Mouse (Mus musculus) limb, embryonic 10.5 days (tissue): Measurements from ENCODE around the gene Ubl7. TPM values are rescaled to one million over a fixed set of nuclear protein-coding genes. Genes with fewer than 3 reads are reported as not detected.
"Not testable (repeated sequence)": the region's sequence is repeated elsewhere in the genome, so short reads cannot be mapped to it uniquely, and the experiment has no call there.

Source experiments
- DNase-seq: peaks from one replicate; pipeline ENCODE4 v3.0.0-alpha.2; 2017; ENCODE audit warnings: low spot score
- H3K27ac ChIP-seq: fragments of 300-500 bp; sonication (generic); 2 replicates; pipeline ENCODE4 v1.5.1; 2016; ENCODE audit warnings: mild to moderate bottlenecking
- H3K27me3 ChIP-seq: fragments of 300-500 bp; sonication (generic); 2 replicates; pipeline ENCODE4 v1.6.1; 2016; ENCODE audit warnings: low read depth, mild to moderate bottlenecking; ENCODE audit not compliant: poor library complexity, severe bottlenecking
- H3K36me3 ChIP-seq: fragments of 300-500 bp; sonication (generic); 2 replicates; pipeline ENCODE4 v1.6.1; 2016; ENCODE audit warnings: mild to moderate bottlenecking, moderate library complexity
- H3K4me1 ChIP-seq: fragments of 300-500 bp; sonication (generic); 2 replicates; pipeline ENCODE4 v1.6.1; 2016
- H3K4me3 ChIP-seq: fragments of 300-500 bp; sonication (generic); 2 replicates; pipeline ENCODE4 v1.5.1; 2016; ENCODE audit warnings: mild to moderate bottlenecking, moderate library complexity
- H3K9me3 ChIP-seq: fragments of 300-500 bp; sonication (generic); replicated peaks from 2 replicates; pipeline ENCODE4 v1.6.1; 2016; ENCODE audit warnings: mild to moderate bottlenecking
- WGBS: fragments of 180-500 bp; shearing (Covaris S2); methylation state at CpG from one replicate; pipeline ENCODE4 v1.1.7; 2016; 5-methylcytosine and 5-hydroxymethylcytosine counted together
- polyA plus RNA-seq: library from polyadenylated mRNA; unstranded; fragments of >200 nt; fragmentation: Nextera tagmentation; extraction: Ambion mirVana; gene quantifications from 2 replicates; pipeline ENCODE4 v1.2.1, GENCODE M21; 2016

The Ubl7 gene
- 123 and 130 TPM in 2 replicates for polyA plus RNA-seq

- Histone ChIP-seq H3K4me3 (peak within 1 kb of the TSS; percentile 66), H3K27me3 (no peaks in the 10 kb centered on the region), H3K27ac (peak within 1 kb of the TSS; percentile 91), H3K9me3 (no peaks in the 10 kb centered on the region), H3K36me3 (peaks cover 12% of the 10 kb centered on the region), H3K4me1 (peaks cover 12% of the 10 kb centered on the region)
- peak; percentile 92 for DNase-seq
- WGBS = 1% methylated on average over 47 of the region's 47 CpGs
Observed at GRCm38 (mm10) chr9:57910254-57911160, at the start of gene Ubl7. Gene Ubl7, plus strand, starts transcription at chr9:57910979.

DNA sequence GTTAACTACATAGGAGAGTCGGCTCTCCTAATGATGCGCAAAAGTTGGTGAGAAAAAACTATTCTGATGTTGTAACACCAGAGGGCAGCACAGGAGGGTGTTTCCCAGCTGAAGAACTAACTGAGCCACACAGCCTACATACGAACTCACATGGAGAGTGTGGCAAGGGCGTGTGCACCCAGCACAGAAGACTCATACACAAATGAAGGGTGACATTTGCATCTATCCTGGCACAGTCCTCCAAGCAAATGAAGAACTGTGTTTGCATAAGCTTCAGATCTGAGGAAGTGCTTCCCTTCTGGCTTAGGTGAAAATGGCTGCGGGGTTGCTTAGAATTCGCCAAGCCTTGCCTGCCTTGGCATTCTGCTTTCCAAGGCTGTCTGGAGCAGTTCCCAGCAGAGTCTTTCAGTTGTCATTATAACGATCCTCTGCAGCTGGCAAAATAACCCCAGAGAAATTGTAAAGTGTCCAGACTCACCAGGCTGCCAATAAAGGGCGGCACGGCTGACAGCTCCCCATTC, 48.8 kb upstream of the Ubl7 start:
- no peak overlapping the region for H3K27ac ChIP-seq
- DNase-seq = peak; percentile 39
- H3K27me3 ChIP-seq = no peaks in the 10 kb centered on the region
- H3K4me1 ChIP-seq = no peaks in the 10 kb centered on the region
- no peaks in the 10 kb centered on the region for H3K36me3 ChIP-seq
- H3K9me3 ChIP-seq = no peaks in the 10 kb centered on the region
- H3K4me3 ChIP-seq = no peak overlapping the region
- WGBS = 55% methylated on average over 9 of the region's 9 CpGs

DNA sequence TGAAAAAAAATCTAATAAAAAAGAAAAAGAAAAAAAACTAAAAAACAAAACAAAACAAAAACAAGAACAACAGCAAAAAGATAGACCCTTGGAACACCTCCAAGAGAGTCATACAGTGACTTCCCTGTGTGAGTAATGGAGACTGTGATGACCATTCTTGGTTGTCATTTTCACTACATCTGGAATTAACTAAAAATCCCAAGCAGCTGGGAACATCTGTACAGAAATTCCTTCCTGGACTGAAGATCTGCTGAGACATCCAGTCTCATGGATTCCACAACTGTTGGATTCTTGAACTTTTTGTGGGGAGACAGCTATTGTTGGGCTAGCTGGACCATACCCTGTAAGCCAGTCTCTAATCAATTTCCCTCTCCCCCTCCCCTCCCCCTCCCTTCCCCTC, 46.4 kb upstream of the Ubl7 start:
- Histone ChIP-seq H3K4me1 (no peaks in the 10 kb centered on the region), H3K9me3 (no peaks in the 10 kb centered on the region), H3K4me3 (no peak overlapping the region), H3K27me3 (no peaks in the 10 kb centered on the region), H3K36me3 (no peaks in the 10 kb centered on the region), H3K27ac (no peak overlapping the region)
- DNase-seq = no peak

DNA sequence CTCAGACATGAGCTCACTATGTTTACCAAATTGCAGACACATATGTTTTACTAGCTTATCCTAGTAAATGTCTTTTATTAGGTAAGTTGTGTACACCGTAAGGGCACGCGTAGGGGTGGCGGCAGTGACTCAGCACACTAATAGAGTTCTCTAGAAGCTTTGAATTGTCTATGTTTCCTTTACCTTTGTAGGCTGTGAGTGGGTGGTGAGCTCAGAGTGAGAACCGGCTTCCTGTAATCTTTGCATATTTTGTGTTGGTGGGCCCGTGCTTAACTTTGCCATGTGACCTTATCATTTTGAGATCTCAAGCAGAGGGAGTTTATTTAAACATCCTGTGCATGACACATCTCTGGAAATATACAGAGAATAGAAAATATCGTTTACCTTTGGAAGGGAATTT, 44.2 kb upstream of the Ubl7 start:
- Histone ChIP-seq H3K36me3 (no peaks in the 10 kb centered on the region), H3K4me3 (no peak overlapping the region), H3K4me1 (no peaks in the 10 kb centered on the region), H3K9me3 (no peaks in the 10 kb centered on the region), H3K27me3 (no peaks in the 10 kb centered on the region), H3K27ac (no peak overlapping the region)
- 91% methylated on average over 7 of the region's 7 CpGs for WGBS
- DNase-seq = no peak

DNA sequence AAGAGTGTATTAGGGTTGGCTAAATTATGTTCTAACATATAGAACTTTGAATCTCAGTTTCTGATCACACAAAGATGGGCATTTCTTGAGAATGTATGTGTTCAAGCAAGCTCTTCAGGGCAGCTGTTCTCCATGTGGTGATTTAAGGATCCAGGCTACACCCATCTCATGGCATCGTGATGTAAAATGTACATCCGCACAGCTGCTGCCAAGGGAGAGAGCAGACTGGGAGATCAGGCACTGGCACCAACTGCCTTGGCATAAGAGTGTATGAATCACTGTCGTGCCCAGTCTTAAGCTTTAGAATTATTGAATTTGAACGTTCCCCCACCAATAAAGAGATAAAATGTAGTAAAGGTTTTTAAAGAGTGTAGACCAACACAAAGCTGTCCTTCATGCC, 43.5 kb upstream of the Ubl7 start:
- H3K9me3 ChIP-seq = no peaks in the 10 kb centered on the region
- H3K4me3 ChIP-seq = no peak overlapping the region
- WGBS = 92% methylated on average over 4 of the region's 4 CpGs
- no peak for DNase-seq
- no peak overlapping the region for H3K27ac ChIP-seq
- H3K4me1 ChIP-seq = no peaks in the 10 kb centered on the region
- no peaks in the 10 kb centered on the region for H3K36me3 ChIP-seq
- H3K27me3 ChIP-seq = no peaks in the 10 kb centered on the region

- no peaks in the 10 kb centered on the region for H3K9me3 ChIP-seq
- H3K27ac ChIP-seq = no peak overlapping the region
- no peak overlapping the region for H3K4me3 ChIP-seq
- H3K36me3 ChIP-seq = no peaks in the 10 kb centered on the region
- H3K4me1 ChIP-seq = no peaks in the 10 kb centered on the region
- no peak for DNase-seq
- no peaks in the 10 kb centered on the region for H3K27me3 ChIP-seq
- WGBS = 84% methylated on average over 5 of the region's 5 CpGs
Observed at GRCm38 (mm10) chr9:57867880-57868279, 42.9 kb upstream of the Ubl7 start.

DNA sequence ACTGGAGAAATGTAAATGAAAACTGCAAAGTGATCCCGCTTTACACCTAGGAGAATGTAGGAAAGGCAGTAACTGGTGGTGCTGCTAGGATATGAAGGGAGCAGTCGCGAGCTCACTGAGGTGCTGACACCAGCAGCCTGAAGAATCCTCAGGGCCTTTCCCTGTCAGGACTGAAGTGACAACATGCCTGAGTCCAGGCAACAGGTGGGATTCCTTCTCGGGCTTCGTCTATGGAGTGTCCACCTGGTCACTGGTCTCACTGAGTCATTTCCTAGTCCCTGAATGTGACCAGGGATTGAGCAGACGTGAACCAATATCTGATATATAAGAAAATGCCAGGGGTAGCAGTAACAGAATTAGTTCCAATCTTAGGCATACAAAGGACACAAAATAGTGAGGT, 42.0 kb upstream of the Ubl7 start:
- Histone ChIP-seq H3K36me3 (no peaks in the 10 kb centered on the region), H3K4me1 (no peaks in the 10 kb centered on the region), H3K27ac (no peak overlapping the region), H3K27me3 (no peaks in the 10 kb centered on the region), H3K9me3 (no peaks in the 10 kb centered on the region), H3K4me3 (no peak overlapping the region)
- DNase-seq = no peak
- 83% methylated on average over 6 of the region's 6 CpGs for WGBS

- no peaks in the 10 kb centered on the region for H3K36me3 ChIP-seq
- no peaks in the 10 kb centered on the region for H3K4me1 ChIP-seq
- H3K4me3 ChIP-seq = no peak overlapping the region
- H3K27ac ChIP-seq = no peak overlapping the region
- 70% methylated on average over 2 of the region's 2 CpGs for WGBS
- no peaks in the 10 kb centered on the region for H3K27me3 ChIP-seq
- DNase-seq = no peak
- no peaks in the 10 kb centered on the region for H3K9me3 ChIP-seq
Observed at GRCm38 (mm10) chr9:57870273-57870816, 40.4 kb upstream of the Ubl7 start.

DNA sequence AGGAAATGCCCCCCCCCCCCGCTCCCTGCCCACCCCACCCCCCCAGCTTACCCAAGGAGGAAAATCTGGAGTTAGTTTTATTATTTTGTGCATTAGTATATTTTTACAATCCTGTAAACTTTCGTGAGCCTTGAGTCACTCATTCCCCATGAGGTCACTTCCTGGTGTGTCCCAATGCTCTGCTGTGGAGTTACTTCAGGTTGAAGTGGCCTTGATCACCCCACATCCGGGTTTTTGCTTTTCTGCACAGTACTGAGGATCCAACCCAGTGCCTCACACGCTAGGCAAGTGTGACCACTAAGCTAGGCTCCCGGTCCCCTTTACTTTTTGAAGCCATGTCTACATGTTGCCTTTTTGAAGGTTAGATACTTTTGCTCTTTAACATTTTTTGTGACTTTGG, 36.6 kb upstream of the Ubl7 start:
- Histone ChIP-seq H3K9me3 (no peaks in the 10 kb centered on the region), H3K4me1 (no peaks in the 10 kb centered on the region), H3K4me3 (no peak overlapping the region), H3K36me3 (no peaks in the 10 kb centered on the region), H3K27me3 (no peaks in the 10 kb centered on the region), H3K27ac (no peak overlapping the region)
- 75% methylated on average over 5 of the region's 5 CpGs for WGBS
- no peak for DNase-seq

DNA sequence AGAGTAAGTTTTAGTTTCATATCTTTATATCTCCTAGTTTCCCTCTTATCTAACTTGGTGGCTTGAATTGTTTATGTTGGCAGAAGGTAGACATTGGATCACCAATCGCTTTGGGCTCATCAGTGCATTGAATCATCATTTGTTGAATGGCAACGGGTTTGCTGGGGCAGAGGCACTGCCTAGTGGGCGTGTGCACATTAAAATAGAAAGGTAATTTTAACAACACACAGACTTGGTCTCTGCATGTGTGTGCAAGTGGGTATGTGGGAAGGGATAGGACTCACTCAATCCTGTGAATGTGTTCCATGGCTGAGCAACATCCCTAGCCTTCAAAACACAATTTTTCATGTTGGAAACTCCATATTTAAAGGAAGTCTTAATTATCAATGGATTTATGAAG, 35.8 kb upstream of the Ubl7 start:
- H3K4me1 ChIP-seq = no peaks in the 10 kb centered on the region
- no peaks in the 10 kb centered on the region for H3K27me3 ChIP-seq
- no peak overlapping the region for H3K4me3 ChIP-seq
- no peak overlapping the region for H3K27ac ChIP-seq
- no peaks in the 10 kb centered on the region for H3K36me3 ChIP-seq
- DNase-seq = no peak
- WGBS = 77% methylated on average over 3 of the region's 3 CpGs
- no peaks in the 10 kb centered on the region for H3K9me3 ChIP-seq

GRCm38 (mm10) chr9:57879213-57879612, 31.6 kb upstream of the Ubl7 start:
- 61% methylated on average over 3 of the region's 3 CpGs for WGBS

GRCm38 (mm10) chr9:57880278-57880677, 30.5 kb upstream of the Ubl7 start:
- DNase-seq = no peak
- 35% methylated on average over 4 of the region's 4 CpGs for WGBS
- Histone ChIP-seq H3K4me1 (0 out of 2 replicates have a peak, but pooled peaks cover 4% of the 10 kb centered on the region), H3K36me3 (no peaks in the 10 kb centered on the region), H3K9me3 (no peaks in the 10 kb centered on the region), H3K4me3 (no peak overlapping the region), H3K27ac (no peak overlapping the region), H3K27me3 (no peaks in the 10 kb centered on the region)

More at GRCm38 (mm10) chr9:57879213-57879612, 31.6 kb upstream of the Ubl7 start:
- H3K27ac ChIP-seq = no peak overlapping the region
- H3K4me1 ChIP-seq = 0 out of 2 replicates have a peak, but pooled peaks cover 4% of the 10 kb centered on the region
- H3K9me3 ChIP-seq = no peaks in the 10 kb centered on the region
- H3K36me3 ChIP-seq = no peaks in the 10 kb centered on the region
- H3K27me3 ChIP-seq = no peaks in the 10 kb centered on the region
- no peak overlapping the region for H3K4me3 ChIP-seq
- no peak for DNase-seq

GRCm38 (mm10) chr9:57881781-57882180, 29.0 kb upstream of the Ubl7 start:
- H3K4me1 ChIP-seq, DNase-seq, H3K27ac ChIP-seq, H3K27me3 ChIP-seq, H3K9me3 ChIP-seq, H3K36me3 ChIP-seq, H3K4me3 ChIP-seq: not testable (repeated sequence)
- 93% methylated on average over 2 of the region's 2 CpGs for WGBS
